Mouse (Mus musculus): ENCODE data around the gene Rnf217. TPM values are rescaled to one million over a fixed set of nuclear protein-coding genes. Genes with fewer than 3 reads are reported as not detected.

The Rnf217 gene
- polyA plus RNA-seq, 1 experiment = 0.19 TPM

- no peak overlapping the region for H3K4me3 ChIP-seq (ENCODE audit: extremely low read depth, insufficient read depth, insufficient read length)
- no peak overlapping the region for H3K27ac ChIP-seq (ENCODE audit: insufficient read depth, low read length)
- TF ChIP-seq CTCF (IDR thresholded peaks at IDR 0.05; ENCODE audit: extremely low read depth, insufficient read depth, insufficient read length, insufficient replicate concordance) (no peak), POLR2A (IDR thresholded peaks at IDR 0.05; ENCODE audit: low read depth, low read length) (no peak)
- 88% methylated on average over 8 of the region's 8 CpGs for WGBS
- no peaks in the 10 kb centered on the region for H3K4me1 ChIP-seq (ENCODE audit: control insufficient read depth, insufficient read depth, insufficient read length)
- H3K27me3 ChIP-seq (ENCODE audit: control insufficient read depth, insufficient read depth, low read length) = no peaks in the 10 kb centered on the region
- no peaks in the 10 kb centered on the region for H3K36me3 ChIP-seq (ENCODE audit: control insufficient read depth, insufficient read depth, low read length)
- no peak for DNase-seq (ENCODE audit: low read depth in 1 of 2, low spot score in 2 of 2)
Observed at GRCm38 (mm10) chr10:31503542-31504133, 105.3 kb downstream of the Rnf217 start.

DNA sequence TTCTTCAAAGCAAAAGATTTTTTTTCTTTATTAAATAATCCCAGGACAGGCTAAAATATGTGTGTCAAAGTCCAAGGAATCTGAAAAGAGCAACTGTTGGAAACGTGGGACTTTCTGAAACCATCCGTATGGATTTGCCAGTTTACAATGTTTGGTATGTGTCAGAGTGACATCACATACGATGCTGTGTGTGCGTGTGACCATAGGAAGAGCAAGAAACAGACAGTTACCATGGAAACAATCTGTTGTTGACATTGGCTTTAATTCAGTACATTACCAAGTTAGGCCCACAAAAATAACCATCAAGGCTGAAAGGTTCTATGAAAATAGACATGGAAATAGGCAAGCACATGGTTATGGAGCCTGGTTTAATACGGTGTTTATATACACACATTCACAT, 107.3 kb downstream of the Rnf217 start:
- Histone ChIP-seq H3K4me3 (ENCODE audit: extremely low read depth, insufficient read depth, insufficient read length) (no peak overlapping the region), H3K4me1 (ENCODE audit: control insufficient read depth, insufficient read depth, insufficient read length) (no peaks in the 10 kb centered on the region), H3K27me3 (ENCODE audit: control insufficient read depth, insufficient read depth, low read length) (no peaks in the 10 kb centered on the region), H3K27ac (ENCODE audit: insufficient read depth, low read length) (no peak overlapping the region), H3K36me3 (ENCODE audit: control insufficient read depth, insufficient read depth, low read length) (no peaks in the 10 kb centered on the region)
- no peak for DNase-seq (ENCODE audit: low read depth in 1 of 2, low spot score in 2 of 2)
- no peak for TF ChIP-seq CTCF (IDR thresholded peaks at IDR 0.05; ENCODE audit: extremely low read depth, insufficient read depth, insufficient read length, insufficient replicate concordance)
- no peak for TF ChIP-seq POLR2A (IDR thresholded peaks at IDR 0.05; ENCODE audit: low read depth, low read length)
- WGBS = 88% methylated on average over 5 of the region's 5 CpGs

GRCm38 (mm10) chr10:31496931-31497330, 112.1 kb downstream of the Rnf217 start:
- no peaks in the 10 kb centered on the region for H3K36me3 ChIP-seq (ENCODE audit: control insufficient read depth, insufficient read depth, low read length)
- H3K4me1 ChIP-seq (ENCODE audit: control insufficient read depth, insufficient read depth, insufficient read length) = no peaks in the 10 kb centered on the region
- TF ChIP-seq CTCF (IDR thresholded peaks at IDR 0.05; ENCODE audit: extremely low read depth, insufficient read depth, insufficient read length, insufficient replicate concordance) (no peak), POLR2A (IDR thresholded peaks at IDR 0.05; ENCODE audit: low read depth, low read length) (no peak)
- no peak overlapping the region for H3K4me3 ChIP-seq (ENCODE audit: extremely low read depth, insufficient read depth, insufficient read length)
- no peak overlapping the region for H3K27ac ChIP-seq (ENCODE audit: insufficient read depth, low read length)
- H3K27me3 ChIP-seq (ENCODE audit: control insufficient read depth, insufficient read depth, low read length) = no peaks in the 10 kb centered on the region
- WGBS = 91% methylated on average over 2 of the region's 2 CpGs
- no peak for DNase-seq (ENCODE audit: low read depth in 1 of 2, low spot score in 2 of 2)

GRCm38 (mm10) chr10:31495826-31496225, 113.2 kb downstream of the Rnf217 start:
- TF ChIP-seq CTCF (IDR thresholded peaks at IDR 0.05; ENCODE audit: extremely low read depth, insufficient read depth, insufficient read length, insufficient replicate concordance) = no peak
- no peak for TF ChIP-seq POLR2A (IDR thresholded peaks at IDR 0.05; ENCODE audit: low read depth, low read length)
- 92% methylated on average over 3 of the region's 3 CpGs for WGBS
- no peak for DNase-seq (ENCODE audit: low read depth in 1 of 2, low spot score in 2 of 2)
- Histone ChIP-seq H3K4me3 (ENCODE audit: extremely low read depth, insufficient read depth, insufficient read length) (no peak overlapping the region), H3K27me3 (ENCODE audit: control insufficient read depth, insufficient read depth, low read length) (no peaks in the 10 kb centered on the region), H3K36me3 (ENCODE audit: control insufficient read depth, insufficient read depth, low read length) (no peaks in the 10 kb centered on the region), H3K4me1 (ENCODE audit: control insufficient read depth, insufficient read depth, insufficient read length) (no peaks in the 10 kb centered on the region), H3K27ac (ENCODE audit: insufficient read depth, low read length) (no peak overlapping the region)

DNA sequence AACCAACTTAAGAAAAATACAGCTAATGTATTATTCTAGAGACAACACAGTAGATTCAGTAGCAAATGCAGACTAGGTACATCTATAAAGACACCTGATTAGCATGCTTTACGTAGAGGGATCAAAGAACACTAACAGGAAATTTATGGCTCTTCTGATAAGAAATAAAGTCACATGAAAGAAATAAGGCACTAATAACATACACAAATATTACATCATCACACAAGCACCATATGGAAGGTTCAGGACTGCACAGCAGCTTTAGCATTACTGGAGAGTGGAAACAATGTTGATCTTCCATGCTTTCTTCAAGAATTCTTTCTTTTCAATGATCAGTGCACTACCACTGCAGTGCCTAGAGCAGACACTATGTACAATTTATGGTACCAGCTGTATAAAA, 114.7 kb downstream of the Rnf217 start:
- Histone ChIP-seq H3K4me1 (ENCODE audit: control insufficient read depth, insufficient read depth, insufficient read length) (no peaks in the 10 kb centered on the region), H3K36me3 (ENCODE audit: control insufficient read depth, insufficient read depth, low read length) (no peaks in the 10 kb centered on the region), H3K27me3 (ENCODE audit: control insufficient read depth, insufficient read depth, low read length) (no peaks in the 10 kb centered on the region), H3K27ac (ENCODE audit: insufficient read depth, low read length) (no peak overlapping the region), H3K4me3 (ENCODE audit: extremely low read depth, insufficient read depth, insufficient read length) (no peak overlapping the region)
- TF ChIP-seq POLR2A (IDR thresholded peaks at IDR 0.05; ENCODE audit: low read depth, low read length) (no peak), CTCF (IDR thresholded peaks at IDR 0.05; ENCODE audit: extremely low read depth, insufficient read depth, insufficient read length, insufficient replicate concordance) (no peak)
- DNase-seq (ENCODE audit: low read depth in 1 of 2, low spot score in 2 of 2) = no peak
- WGBS = 89% methylated on average over 1 of the region's 1 CpGs

GRCm38 (mm10) chr10:31467043-31467898, 141.7 kb downstream of the Rnf217 start:
- 75% methylated on average over 10 of the region's 10 CpGs for WGBS
- no peak for TF ChIP-seq CTCF (IDR thresholded peaks at IDR 0.05; ENCODE audit: extremely low read depth, insufficient read depth, insufficient read length, insufficient replicate concordance)
- Histone ChIP-seq H3K27me3 (ENCODE audit: control insufficient read depth, insufficient read depth, low read length) (no peaks in the 10 kb centered on the region), H3K27ac (ENCODE audit: insufficient read depth, low read length) (no peak overlapping the region), H3K4me1 (ENCODE audit: control insufficient read depth, insufficient read depth, insufficient read length) (no peaks in the 10 kb centered on the region), H3K4me3 (ENCODE audit: extremely low read depth, insufficient read depth, insufficient read length) (no peak overlapping the region), H3K36me3 (ENCODE audit: control insufficient read depth, insufficient read depth, low read length) (no peaks in the 10 kb centered on the region)
- no peak for DNase-seq (ENCODE audit: low read depth in 1 of 2, low spot score in 2 of 2)

Data from spleen, adult 2 months (tissue).